Comparison of ENCODE assay signal across 11 mouse cellular contexts in the genomic region with DNA sequence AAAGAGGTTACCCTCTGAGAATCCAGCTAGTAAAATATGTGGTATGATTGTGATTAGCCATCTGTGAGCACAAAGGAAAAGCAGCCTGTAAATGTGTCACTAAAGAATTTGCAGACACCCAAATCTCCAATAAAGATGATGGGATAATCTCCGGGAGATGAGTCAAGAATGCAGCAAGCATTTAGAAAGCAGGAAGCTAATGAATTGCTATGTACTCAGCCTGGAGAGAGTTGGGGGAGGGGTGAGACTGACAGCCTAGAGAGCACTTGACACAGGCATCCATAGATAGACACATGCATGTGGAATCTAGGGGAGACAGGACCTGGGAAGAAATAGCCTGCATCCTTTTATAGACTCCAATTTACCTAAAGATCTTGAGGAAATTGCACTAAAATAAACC.
DNase-seq lines count a peak whose midpoint lies in the region; ATAC-seq and TF ChIP-seq lines count a peak whose summit lies in the region.
"Had no signal": no experiment of that assay in that cellular context is flagged by ENCODE, and none has a peak within 500 bp of the region (broad histone marks: within the 10 kb centered on the region; RNA-seq: fewer than 3 reads in every experiment).

No protein-coding gene starts in this region.

- 32% methylated on average over 1 of the region's 1 CpGs for WGBS in hindbrain, embryonic 11.5 days
- 9% methylated on average over 1 of the region's 1 CpGs for WGBS in hindbrain, embryonic 14.5 days
- WGBS in midbrain, embryonic 14.5 days = 12% methylated on average over 1 of the region's 1 CpGs
- 18% methylated on average over 1 of the region's 1 CpGs for WGBS in midbrain, embryonic 15.5 days
- WGBS in embryonic facial prominence, embryonic 14.5 days = 26% methylated on average over 1 of the region's 1 CpGs

- no peak overlapping the region for H3K4me2 ChIP-seq in hindbrain, embryonic 11.5 days (replicated peaks; ENCODE audit: low read depth, low read length)
- no peak overlapping the region for H3K4me2 ChIP-seq in hindbrain, embryonic 14.5 days (replicated peaks)
- H3K4me2 ChIP-seq in midbrain, embryonic 14.5 days (ENCODE audit: low read length) = no peak overlapping the region
- no peak overlapping the region for H3K4me2 ChIP-seq in midbrain, embryonic 15.5 days
- H3K4me2 ChIP-seq in embryonic facial prominence, embryonic 14.5 days (ENCODE audit: low read depth, low read length) = no peak overlapping the region
- peak overlapping the region; percentile 60 for H3K4me2 ChIP-seq in myocyte (ENCODE audit: low read depth)
- H3K4me2 ChIP-seq: hindbrain, embryonic 15.5 days; liver, embryonic 15.5 days; neural tube, embryonic 13.5 days had no signal

- no peak overlapping the region for H3K27ac ChIP-seq in hindbrain, embryonic 11.5 days (ENCODE audit: low read depth, low read length)
- H3K27ac ChIP-seq in hindbrain, embryonic 14.5 days = no peak overlapping the region
- no peak overlapping the region for H3K27ac ChIP-seq in midbrain, embryonic 14.5 days (replicated peaks; ENCODE audit: low read depth, low read length)
- H3K27ac ChIP-seq in midbrain, embryonic 15.5 days = no peak overlapping the region
- no peak overlapping the region for H3K27ac ChIP-seq in embryonic facial prominence, embryonic 14.5 days (replicated peaks; ENCODE audit: low read depth, low read length)
- H3K27ac ChIP-seq: hindbrain, embryonic 15.5 days; liver, embryonic 15.5 days; neural tube, embryonic 13.5 days had no signal

- no peaks in the 10 kb centered on the region for H3K36me3 ChIP-seq in hindbrain, embryonic 11.5 days (ENCODE audit: control insufficient read depth, insufficient read depth, low read length)
- H3K36me3 ChIP-seq in hindbrain, embryonic 14.5 days (replicated peaks; ENCODE audit: control insufficient read depth, insufficient read depth) = no peaks in the 10 kb centered on the region
- H3K36me3 ChIP-seq in midbrain, embryonic 14.5 days (ENCODE audit: control insufficient read depth, insufficient read depth, low read length) = no peaks in the 10 kb centered on the region
- H3K36me3 ChIP-seq in midbrain, embryonic 15.5 days (replicated peaks) = no peaks in the 10 kb centered on the region
- no peaks in the 10 kb centered on the region for H3K36me3 ChIP-seq in embryonic facial prominence, embryonic 14.5 days (ENCODE audit: control insufficient read depth, insufficient read depth, low read length)
- no peaks in the 10 kb centered on the region for H3K36me3 ChIP-seq in myocyte (ENCODE audit: control insufficient read depth, insufficient read depth)
- H3K36me3 ChIP-seq: hindbrain, embryonic 15.5 days; liver, embryonic 15.5 days; neural tube, embryonic 13.5 days had no signal

- no peak overlapping the region for H3K9ac ChIP-seq in hindbrain, embryonic 11.5 days (ENCODE audit: low read depth, low read length)
- no peak overlapping the region for H3K9ac ChIP-seq in hindbrain, embryonic 14.5 days
- no peak overlapping the region for H3K9ac ChIP-seq in midbrain, embryonic 14.5 days (replicated peaks; ENCODE audit: low read length)
- H3K9ac ChIP-seq in midbrain, embryonic 15.5 days = no peak overlapping the region
- no peak overlapping the region for H3K9ac ChIP-seq in embryonic facial prominence, embryonic 14.5 days (ENCODE audit: low read depth, low read length)
- H3K9ac ChIP-seq: hindbrain, embryonic 15.5 days; liver, embryonic 15.5 days; neural tube, embryonic 13.5 days had no signal

- no peaks in the 10 kb centered on the region for H3K79me2 ChIP-seq in myocyte (ENCODE audit: control insufficient read depth, insufficient read depth)

- H3K4me3 ChIP-seq in hindbrain, embryonic 11.5 days (ENCODE audit: low read depth, low read length) = no peak overlapping the region
- no peak overlapping the region for H3K4me3 ChIP-seq in hindbrain, embryonic 14.5 days (replicated peaks; ENCODE audit: low read length)
- no peak overlapping the region for H3K4me3 ChIP-seq in midbrain, embryonic 14.5 days (replicated peaks; ENCODE audit: low read depth, low read length)
- no peak overlapping the region for H3K4me3 ChIP-seq in midbrain, embryonic 15.5 days
- H3K4me3 ChIP-seq in embryonic facial prominence, embryonic 14.5 days (ENCODE audit: low read depth, low read length) = no peak overlapping the region
- no peak overlapping the region for H3K4me3 ChIP-seq in myocyte
- H3K4me3 ChIP-seq: hindbrain, embryonic 15.5 days; liver, embryonic 15.5 days; neural tube, embryonic 13.5 days had no signal

- no peak for TF ChIP-seq POLR2A in myocyte (IDR thresholded peaks at IDR 0.05; ENCODE audit: insufficient read length, low read depth)

- H3K4me1 ChIP-seq in hindbrain, embryonic 11.5 days (replicated peaks; ENCODE audit: control insufficient read depth, insufficient read depth, low read length) = no peaks in the 10 kb centered on the region
- peaks cover 13% of the 10 kb centered on the region for H3K4me1 ChIP-seq in hindbrain, embryonic 14.5 days (replicated peaks; ENCODE audit: control insufficient read depth, insufficient read depth, low read length)
- peaks cover 10% of the 10 kb centered on the region; the same call in 1 of the 2 replicates for H3K4me1 ChIP-seq in midbrain, embryonic 14.5 days (ENCODE audit: control insufficient read depth, insufficient read depth, low read length)
- H3K4me1 ChIP-seq in midbrain, embryonic 15.5 days = peaks cover 11% of the 10 kb centered on the region
- H3K4me1 ChIP-seq in embryonic facial prominence, embryonic 14.5 days (ENCODE audit: control insufficient read depth, insufficient read depth, low read length) = no peaks in the 10 kb centered on the region
- H3K4me1 ChIP-seq: liver, embryonic 15.5 days had no signal

- H3K9me3 ChIP-seq in hindbrain, embryonic 11.5 days (ENCODE audit: control insufficient read depth, low read length) = no peaks in the 10 kb centered on the region
- H3K9me3 ChIP-seq in hindbrain, embryonic 14.5 days (ENCODE audit: control insufficient read depth, low read length) = no peaks in the 10 kb centered on the region
- no peaks in the 10 kb centered on the region for H3K9me3 ChIP-seq in midbrain, embryonic 14.5 days (ENCODE audit: control insufficient read depth, low read length)
- no peaks in the 10 kb centered on the region for H3K9me3 ChIP-seq in midbrain, embryonic 15.5 days
- H3K9me3 ChIP-seq in embryonic facial prominence, embryonic 14.5 days (ENCODE audit: control insufficient read depth, low read length) = no peaks in the 10 kb centered on the region
- H3K9me3 ChIP-seq: hindbrain, embryonic 15.5 days; liver, embryonic 15.5 days; neural tube, embryonic 13.5 days had no signal

- DNase-seq in hindbrain, embryonic 11.5 days (ENCODE audit: low spot score) = peak; percentile 40
- DNase-seq in hindbrain, embryonic 14.5 days (ENCODE audit: low spot score) = no peak
- DNase-seq in midbrain, embryonic 14.5 days = peak; percentile 45
- DNase-seq in embryonic facial prominence, embryonic 14.5 days (ENCODE audit: low spot score) = peak; percentile 67
- DNase-seq in testis, postnatal 10 days (ENCODE audit: low spot score) = no peak

- H3K27me3 ChIP-seq in hindbrain, embryonic 11.5 days (ENCODE audit: control insufficient read depth, insufficient read depth, low read length) = no peaks in the 10 kb centered on the region
- no peaks in the 10 kb centered on the region for H3K27me3 ChIP-seq in hindbrain, embryonic 14.5 days (ENCODE audit: control insufficient read depth, insufficient read depth, low read length)
- no peaks in the 10 kb centered on the region for H3K27me3 ChIP-seq in midbrain, embryonic 14.5 days (ENCODE audit: control insufficient read depth, insufficient read depth, low read length)
- H3K27me3 ChIP-seq in midbrain, embryonic 15.5 days (replicated peaks) = no peaks in the 10 kb centered on the region
- no peaks in the 10 kb centered on the region for H3K27me3 ChIP-seq in embryonic facial prominence, embryonic 14.5 days (replicated peaks; ENCODE audit: control insufficient read depth, insufficient read depth, low read length)
- no peaks in the 10 kb centered on the region for H3K27me3 ChIP-seq in myocyte (ENCODE audit: control insufficient read depth, insufficient read depth, insufficient read length)
- H3K27me3 ChIP-seq: hindbrain, embryonic 15.5 days; liver, embryonic 15.5 days; neural tube, embryonic 13.5 days had no signal

- ATAC-seq in hindbrain, embryonic 11.5 days (ENCODE audit: low FRiP score) = 0 out of 2 replicates have a peak, but pooled peaks have one; percentile 47
- no peak for ATAC-seq in hindbrain, embryonic 14.5 days (ENCODE audit: low FRiP score)
- no peak for ATAC-seq in midbrain, embryonic 14.5 days (ENCODE audit: low FRiP score, low TSS enrichment)
- ATAC-seq in midbrain, embryonic 15.5 days (replicated peaks) = no peak
- peak; percentile 47; the same call in 1 of the 2 replicates for ATAC-seq in embryonic facial prominence, embryonic 14.5 days (ENCODE audit: low read depth)
- no peak for ATAC-seq in erythroid progenitor cell, adult 5-6 weeks (replicated peaks; ENCODE audit: low FRiP score, poor library complexity, severe bottlenecking)

- H3ac ChIP-seq in myocyte (ENCODE audit: control insufficient read depth, insufficient read length) = no peak overlapping the region

TF ChIP-seq in myocyte, 11 proteins besides CTCF, POLR2A, EP300 and RAD21:
- TF ChIP-seq MYOD1 (IDR thresholded peaks at IDR 0.05; ENCODE audit: control insufficient read depth in 1 of 3, insufficient read length in 2 of 3, low read depth in 2 of 3) = no peak
- TF ChIP-seq CEBPB (IDR thresholded peaks at IDR 0.05; ENCODE audit: insufficient read depth, poor library complexity, severe bottlenecking) = peak; percentile 22; the same call in 1 of the 2 replicates

Comparison
In these comparisons a context has a peak if more than half of its experiments do, and no peak if none do; other contexts are left out.
1. ATAC-seq: peak in hindbrain, embryonic 11.5 days (single experiment) and embryonic facial prominence, embryonic 14.5 days (single experiment); none in hindbrain, embryonic 14.5 days (single experiment), midbrain, embryonic 14.5 days (single experiment), midbrain, embryonic 15.5 days (single experiment) and erythroid progenitor cell, adult 5-6 weeks (single experiment).
2. DNase-seq: peak in hindbrain, embryonic 11.5 days (single experiment), midbrain, embryonic 14.5 days (single experiment) and embryonic facial prominence, embryonic 14.5 days (single experiment); none in hindbrain, embryonic 14.5 days (single experiment) and testis, postnatal 10 days (single experiment).